Mouse (Mus musculus): ENCODE measurements around the gene Rxrg. TPM values are rescaled to one million over a fixed set of nuclear protein-coding genes. Genes with fewer than 3 reads are reported as not detected.

The Rxrg gene
- total and polyA plus RNA-seq, 3 experiments = not detected

- no peak overlapping the region for H3K4me3 ChIP-seq (ENCODE audit: control insufficient read depth in 1 of 2, insufficient read depth in 1 of 2, low read depth in 2 of 2, low read length in 2 of 2)
- no peak for DNase-seq (ENCODE audit: low read depth, low spot score)
- no peaks in the 10 kb centered on the region for H3K79me2 ChIP-seq (ENCODE audit: control insufficient read depth, insufficient read depth, low read length, poor library complexity)
- H3K9me3 ChIP-seq (replicated peaks; ENCODE audit: insufficient read depth, low read length) = no peaks in the 10 kb centered on the region
- no peak for TF ChIP-seq JUND (IDR thresholded peaks at IDR 0.05; ENCODE audit: low read depth, low read length)
- no peaks in the 10 kb centered on the region for H3K36me3 ChIP-seq (ENCODE audit: control insufficient read depth in 1 of 2, insufficient read depth in 2 of 2, low read length in 2 of 2)
- H3K27me3 ChIP-seq (ENCODE audit: control insufficient read depth in 1 of 2, insufficient read depth in 2 of 2, low read length in 2 of 2) = no peaks in the 10 kb centered on the region
- H3K9ac ChIP-seq (ENCODE audit: control insufficient read depth, low read depth, low read length, poor library complexity, severe bottlenecking) = no peak overlapping the region
- no peak overlapping the region for H3K27ac ChIP-seq (ENCODE audit: control insufficient read depth, low read depth, low read length)
- H3K4me1 ChIP-seq (ENCODE audit: control insufficient read depth in 1 of 2, insufficient read depth in 2 of 2, low read length in 2 of 2) = no peaks in the 10 kb centered on the region
Measured at GRCm38 (mm10) chr1:167688001-167688346, 89.8 kb downstream of the Rxrg start.

GRCm38 (mm10) chr1:167688347-167689231, 90.4 kb downstream of the Rxrg start:
- Histone ChIP-seq H3K79me2 (ENCODE audit: control insufficient read depth, insufficient read depth, low read length, poor library complexity) (no peaks in the 10 kb centered on the region), H3K27me3 (ENCODE audit: control insufficient read depth in 1 of 2, insufficient read depth in 2 of 2, low read length in 2 of 2) (no peaks in the 10 kb centered on the region), H3K9ac (ENCODE audit: control insufficient read depth, low read depth, low read length, poor library complexity, severe bottlenecking) (no peak overlapping the region), H3K4me3 (ENCODE audit: control insufficient read depth in 1 of 2, insufficient read depth in 1 of 2, low read depth in 2 of 2, low read length in 2 of 2) (no peak overlapping the region), H3K9me3 (replicated peaks; ENCODE audit: insufficient read depth, low read length) (no peaks in the 10 kb centered on the region), H3K27ac (ENCODE audit: control insufficient read depth, low read depth, low read length) (no peak overlapping the region), H3K36me3 (ENCODE audit: control insufficient read depth in 1 of 2, insufficient read depth in 2 of 2, low read length in 2 of 2) (no peaks in the 10 kb centered on the region), H3K4me1 (ENCODE audit: control insufficient read depth in 1 of 2, insufficient read depth in 2 of 2, low read length in 2 of 2) (no peaks in the 10 kb centered on the region)
- DNase-seq (ENCODE audit: low read depth, low spot score) = no peak
- no peak for TF ChIP-seq ZMIZ1 (IDR thresholded peaks at IDR 0.05; ENCODE audit: low read depth, low read length)
- TF ChIP-seq MAZ (IDR thresholded peaks at IDR 0.05; ENCODE audit: low read depth, low read length) = no peak
- TF ChIP-seq KAT2A (conservative IDR thresholded peaks at IDR 0.05; ENCODE audit: low read depth, low read length) = no peak
- no peak for TF ChIP-seq TCF12 (IDR thresholded peaks at IDR 0.05; ENCODE audit: low read depth, low read length)
- no peak for TF ChIP-seq CHD2 (IDR thresholded peaks at IDR 0.05; ENCODE audit: low read length)
- no peak for TF ChIP-seq POLR2AphosphoS2 (IDR thresholded peaks at IDR 0.05; ENCODE audit: low read length)
- TF ChIP-seq SMC3 (IDR thresholded peaks at IDR 0.05; ENCODE audit: low read depth, low read length) = no peak
- no peak for TF ChIP-seq UBTF (IDR thresholded peaks at IDR 0.05; ENCODE audit: borderline replicate concordance, insufficient read depth, low read depth, low read length)
- TF ChIP-seq MXI1 (IDR thresholded peaks at IDR 0.05; ENCODE audit: low read depth, low read length) = no peak
- no peak for TF ChIP-seq POLR2AphosphoS5 (IDR thresholded peaks at IDR 0.05; ENCODE audit: borderline replicate concordance, low read depth, low read length)
- TF ChIP-seq CHD1 (IDR thresholded peaks at IDR 0.05; ENCODE audit: low read depth, low read length) = no peak
- no peak for TF ChIP-seq ELF1 (IDR thresholded peaks at IDR 0.05; ENCODE audit: low read depth, low read length)
- TF ChIP-seq MYC (IDR thresholded peaks at IDR 0.05; ENCODE audit: low read depth, low read length) = no peak
- no peak for TF ChIP-seq SIN3A (IDR thresholded peaks at IDR 0.05; ENCODE audit: low read length)
- TF ChIP-seq NRF1 (IDR thresholded peaks at IDR 0.05; ENCODE audit: insufficient read depth, low read depth, low read length, poor library complexity, severe bottlenecking) = no peak
- no peak for TF ChIP-seq MYB (IDR thresholded peaks at IDR 0.05; ENCODE audit: low read depth, low read length)
- TF ChIP-seq CTCF (IDR thresholded peaks at IDR 0.05 in 2 of 3, conservative IDR thresholded peaks at IDR 0.05 in 1 of 3; ENCODE audit: control insufficient read depth in 1 of 3, insufficient read depth in 1 of 3, low read depth in 2 of 3, low read length in 3 of 3, poor library complexity in 1 of 3, severe bottlenecking in 1 of 3) = no peak
- no peak for TF ChIP-seq E2F4 (IDR thresholded peaks at IDR 0.05; ENCODE audit: borderline replicate concordance, low read depth, low read length)
- no peak for TF ChIP-seq USF1 (IDR thresholded peaks at IDR 0.05; ENCODE audit: low read depth, low read length)
- no peak for TF ChIP-seq ZC3H11A (IDR thresholded peaks at IDR 0.05; ENCODE audit: low read depth, low read length)

All from MEL (cell line).